Mouse (Mus musculus): ENCODE data around the gene Lag3.

DNA sequence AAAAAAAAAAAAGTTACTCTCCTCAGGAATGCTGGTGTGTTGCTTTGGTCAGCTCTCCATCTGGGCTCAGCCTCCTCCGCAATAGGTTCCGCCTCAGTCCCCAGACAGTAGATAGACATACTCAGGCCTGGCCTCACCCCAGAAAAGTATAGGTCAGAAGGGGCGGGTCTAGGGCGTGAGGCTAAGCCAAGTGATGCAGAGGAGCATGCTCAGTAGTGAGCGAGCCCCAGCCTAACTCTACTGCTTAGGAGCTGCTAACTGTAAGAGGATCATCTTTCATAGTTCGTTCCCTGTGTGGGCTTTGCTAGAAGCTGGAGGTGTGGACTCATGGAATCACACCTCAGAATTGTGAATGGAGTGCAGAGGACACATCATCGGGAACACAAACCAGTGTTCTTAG, 27.0 kb upstream of the Lag3 start:
- no peak for TF ChIP-seq CTCF (IDR thresholded peaks at IDR 0.05; ENCODE audit: extremely low read depth, insufficient read depth, insufficient read length, insufficient replicate concordance)
- TF ChIP-seq POLR2A (IDR thresholded peaks at IDR 0.05; ENCODE audit: low read depth, low read length) = no peak
